Mouse (Mus musculus) erythroblast, embryonic 14.5 days (primary cell): ENCODE measurements at regions not wholly inside any gene's neighbourhood (a gene's known extent, or its start where the extent isn't known, plus 50 kb on each side); places are given as distances from the start of the nearest gene placed in this dataset.

Experiments used
- GATA1 ChIP-seq: IDR thresholded peaks from 2 replicates; pipeline ENCODE4 v1.6.1; 2012; ENCODE audit warnings: low read length, inconsistent platforms, mixed read lengths
- TAL1 ChIP-seq: IDR thresholded peaks from 3 replicates; pipeline ENCODE4 v1.6.1; 2012; ENCODE audit warnings: low read length, inconsistent platforms, mixed read lengths

DNA sequence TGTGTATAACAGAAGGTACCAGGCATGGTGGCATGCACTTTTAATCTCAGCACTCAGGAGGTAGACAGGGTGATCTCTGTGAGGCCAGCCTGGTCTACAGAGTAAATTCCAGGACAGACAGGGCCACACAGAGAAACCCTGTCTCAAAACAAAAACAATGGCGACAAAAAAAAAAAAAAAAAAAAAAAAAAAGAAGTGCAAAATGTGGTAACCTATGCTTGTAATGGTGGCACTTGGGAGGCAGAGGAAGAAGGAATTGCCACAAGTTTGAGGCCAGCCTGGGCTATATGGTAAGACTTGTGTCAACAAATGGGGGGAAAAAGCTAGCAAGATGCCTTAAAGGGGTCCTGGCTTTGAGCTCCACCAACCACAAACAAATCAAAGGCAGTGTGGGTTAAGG lies 67.6 kb downstream of the Ddx3x start:
- TF ChIP-seq GATA1 (no peak), TAL1 (no peak)
